Mouse (Mus musculus) kidney, adult 2 months (tissue): ENCODE results near the gene Tvp23a. TPM values are rescaled to one million over a fixed set of nuclear protein-coding genes. Genes with fewer than 3 reads are reported as not detected.

Source experiments
- DNase-seq: peaks from one replicate; pipeline ENCODE4 v3.0.0; 2021
- H3K27ac ChIP-seq: fragments of 200-500 bp; 2 replicates; pipeline ENCODE4 v1.5.1; 2012; ENCODE audit warnings: low read depth, low read length, control low read depth, inconsistent platforms; ENCODE audit not compliant: insufficient read depth
- H3K27me3 ChIP-seq: fragments of 200-500 bp; replicated peaks from 2 replicates; pipeline ENCODE4 v1.6.1; 2012; ENCODE audit warnings: mild to moderate bottlenecking, moderate library complexity, low read length, inconsistent platforms; ENCODE audit not compliant: control insufficient read depth, insufficient read depth
- H3K36me3 ChIP-seq: fragments of 200-500 bp; 2 replicates; pipeline ENCODE4 v1.6.1; 2012; ENCODE audit warnings: mild to moderate bottlenecking, moderate library complexity, low read length, inconsistent platforms; ENCODE audit not compliant: control insufficient read depth, insufficient read depth
- H3K4me1 ChIP-seq: fragments of 200-500 bp; 2 replicates; pipeline ENCODE4 v1.6.1; 2011; ENCODE audit warnings: low read length; ENCODE audit not compliant: control insufficient read depth, insufficient read depth
- H3K4me3 ChIP-seq: fragments of 200-500 bp; 2 replicates; pipeline ENCODE4 v1.5.1; 2011; ENCODE audit warnings: mild to moderate bottlenecking, low read depth, low read length, control low read depth; ENCODE audit not compliant: insufficient read depth
- CTCF ChIP-seq: fragments of 200-500 bp; conservative IDR thresholded peaks from 2 replicates; pipeline ENCODE4 v1.5.1; 2011; ENCODE audit warnings: low read depth, mild to moderate bottlenecking, control low read depth, low read length, moderate library complexity, mixed read lengths; ENCODE audit not compliant: insufficient read depth, insufficient read length
- POLR2A ChIP-seq: fragments of 200-500 bp; IDR thresholded peaks from one replicate; pipeline ENCODE4 v1.6.1; 2011; ENCODE audit warnings: low read depth, low read length, control low read depth
- WGBS: fragments of 180-500 bp; shearing (Covaris S2); methylation state at CpG from one replicate; pipeline ENCODE4 v1.1.7; 2018; 5-methylcytosine and 5-hydroxymethylcytosine counted together
- polyA plus RNA-seq: library from polyadenylated mRNA; depleted of rRNA; stranded (reverse); fragments of >200 nt; gene quantifications from 2 replicates; pipeline ENCODE4 v1.2.3, GENCODE M21; 2012; rRNA removed

Gene Tvp23a
- 0.75 and 0.84 TPM in 2 replicates for polyA plus RNA-seq

- Histone ChIP-seq H3K27me3 (no peaks in the 10 kb centered on the region), H3K4me3 (no peak within 1 kb of the TSS), H3K27ac (no peak within 1 kb of the TSS), H3K4me1 (peaks cover 14% of the 10 kb centered on the region; the same call in 1 of the 2 replicates), H3K36me3 (no peaks in the 10 kb centered on the region)
- WGBS, result 27% methylated on average over 12 of the region's 12 CpGs
- TF ChIP-seq CTCF (no peak), POLR2A (no peak)
- DNase-seq, result peak; percentile 36
These were observed at the start of gene Tvp23a for GRCm38 (mm10) chr16:10447264-10447594. Gene Tvp23a (minus strand): TSS chr16:10447362.

- Histone ChIP-seq H3K27me3 (no peaks in the 10 kb centered on the region), H3K4me1 (peaks cover 12% of the 10 kb centered on the region), H3K4me3 (no peak overlapping the region), H3K27ac (peak overlapping the region; percentile 39; the same call in 1 of the 2 replicates), H3K36me3 (no peaks in the 10 kb centered on the region)
- peak; percentile 92 for DNase-seq
- 29% methylated on average over 2 of the region's 2 CpGs for WGBS
- TF ChIP-seq CTCF, result no peak
These were observed 48.7 kb upstream of the Tvp23a start for GRCm38 (mm10) chr16:10495824-10496298.

GRCm38 (mm10) chr16:10492587-10492986, 45.4 kb upstream of the Tvp23a start:
- Histone ChIP-seq H3K27ac (no peak overlapping the region), H3K27me3 (no peaks in the 10 kb centered on the region), H3K4me3 (no peak overlapping the region), H3K36me3 (no peaks in the 10 kb centered on the region), H3K4me1 (peaks cover 8% of the 10 kb centered on the region; the same call in 1 of the 2 replicates)
- WGBS, result 89% methylated on average over 3 of the region's 3 CpGs
- DNase-seq, result no peak
- TF ChIP-seq CTCF (no peak), POLR2A (no peak)

GRCm38 (mm10) chr16:10491716-10492115, 44.6 kb upstream of the Tvp23a start:
- whole genome bisulfite sequencing, result 82% methylated on average over 4 of the region's 4 CpGs
- DNase-seq, result no peak

GRCm38 (mm10) chr16:10490503-10491150, 43.5 kb upstream of the Tvp23a start:
- TF ChIP-seq POLR2A (no peak), CTCF (no peak)
- H3K4me1 ChIP-seq, result peaks cover 8% of the 10 kb centered on the region; the same call in 1 of the 2 replicates
- no peaks in the 10 kb centered on the region for H3K27me3 ChIP-seq
- no peaks in the 10 kb centered on the region for H3K36me3 ChIP-seq
- no peak overlapping the region for H3K4me3 ChIP-seq
- no peak for DNase-seq
- WGBS, result 84% methylated on average over 18 of the region's 18 CpGs
- no peak overlapping the region for H3K27ac ChIP-seq

More at GRCm38 (mm10) chr16:10491716-10492115, 44.6 kb upstream of the Tvp23a start:
- no peaks in the 10 kb centered on the region for H3K27me3 ChIP-seq
- peaks cover 8% of the 10 kb centered on the region; the same call in 1 of the 2 replicates for H3K4me1 ChIP-seq
- no peak overlapping the region for H3K4me3 ChIP-seq
- TF ChIP-seq POLR2A (no peak), CTCF (no peak)
- no peaks in the 10 kb centered on the region for H3K36me3 ChIP-seq
- no peak overlapping the region for H3K27ac ChIP-seq

- Histone ChIP-seq H3K4me3 (peak overlapping the region; percentile 34), H3K27ac (no peak overlapping the region), H3K27me3 (no peaks in the 10 kb centered on the region), H3K36me3 (no peaks in the 10 kb centered on the region), H3K4me1 (peaks cover 2% of the 10 kb centered on the region; the same call in 1 of the 2 replicates)
- 10% methylated on average over 14 of the region's 14 CpGs for WGBS
- DNase-seq, result no peak
- no peak for TF ChIP-seq CTCF
- TF ChIP-seq POLR2A, result no peak
These were observed 42.8 kb upstream of the Tvp23a start for GRCm38 (mm10) chr16:10489904-10490457.

- no peak overlapping the region for H3K27ac ChIP-seq
- no peaks in the 10 kb centered on the region for H3K36me3 ChIP-seq
- no peaks in the 10 kb centered on the region for H3K27me3 ChIP-seq
- H3K4me1 ChIP-seq, result 0 out of 2 replicates have a peak, but pooled peaks cover 2% of the 10 kb centered on the region
- WGBS, result 5% methylated on average over 9 of the region's 9 CpGs
- H3K4me3 ChIP-seq, result peak overlapping the region; percentile 34
- peak; percentile 29 for DNase-seq
- TF ChIP-seq POLR2A (no peak), CTCF (no peak)
These were observed 42.3 kb upstream of the Tvp23a start for GRCm38 (mm10) chr16:10489483-10489882.
